Mouse (Mus musculus): ENCODE measurements around the gene Parp9.
"Not testable (repeated sequence)": the region's sequence is repeated elsewhere in the genome, so short reads cannot be mapped to it uniquely, and the experiment has no call there.

The Parp9 gene

DNA sequence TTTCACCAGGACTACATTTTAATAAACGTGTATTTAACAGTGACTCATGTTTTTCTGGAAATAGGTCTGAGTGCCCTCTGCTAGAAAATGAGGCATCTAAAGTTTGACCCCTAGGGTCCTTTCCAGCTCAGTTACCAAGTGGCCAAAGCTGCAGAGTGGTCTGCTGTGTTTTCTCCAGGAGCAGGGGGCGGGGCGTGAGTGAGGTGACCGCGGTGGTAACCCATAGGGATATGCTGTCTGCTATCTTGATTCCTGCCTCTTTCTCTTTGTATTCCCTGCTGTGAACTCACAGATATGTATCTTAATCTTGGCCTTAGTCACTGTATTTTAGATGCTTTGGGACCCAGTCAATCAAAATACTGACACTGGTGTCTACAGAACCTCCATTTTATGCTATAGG, 13.9 kb upstream of the Parp9 start:
- in situ Hi-C loops (cut with MboI, MseI), result no loop called here

DNA sequence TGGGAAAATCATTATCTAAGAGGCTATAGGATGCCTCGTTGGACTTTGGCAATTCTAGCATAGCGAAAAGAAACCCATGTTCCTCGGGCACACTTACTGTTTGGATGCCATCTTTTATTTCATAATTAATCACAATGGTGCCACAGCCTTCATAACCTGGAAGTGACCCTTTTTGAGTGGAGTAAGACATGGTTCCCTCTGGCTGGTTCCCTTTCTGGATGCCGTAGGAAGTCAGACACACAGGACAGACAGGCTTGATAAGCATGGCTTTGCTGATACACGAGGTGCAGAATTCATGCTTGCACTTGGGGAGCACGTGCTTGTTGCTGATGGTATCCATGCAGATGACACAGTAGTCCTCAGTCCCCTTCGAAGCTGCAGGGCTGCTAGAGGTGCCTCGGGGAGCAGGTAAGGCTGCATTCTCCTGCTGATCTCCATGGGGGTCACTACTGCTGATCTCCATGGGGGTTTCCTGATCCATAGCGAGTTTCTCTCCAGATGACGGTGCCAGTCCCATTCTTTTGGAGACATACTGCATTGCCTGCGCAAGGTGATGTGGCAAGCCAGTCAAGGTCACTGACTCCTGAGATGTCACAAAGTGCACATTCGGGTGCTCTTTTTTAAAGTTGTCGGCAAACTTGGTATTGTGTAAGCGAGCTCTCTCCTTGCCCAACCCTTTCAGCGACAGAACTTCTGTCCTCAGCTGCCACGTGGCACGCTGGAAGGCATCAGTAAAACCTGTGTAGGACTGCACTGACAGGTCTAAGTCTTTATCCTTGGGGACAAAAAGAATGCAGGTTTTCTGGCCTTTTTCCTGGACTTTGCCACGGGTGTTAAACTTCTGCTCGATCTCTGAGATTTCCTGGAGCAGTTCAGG, 5.9 kb upstream of the Parp9 start:
- in situ Hi-C loops (cut with MboI, MseI), result loop anchor here (5.0 to 10.0 kb wide), 2 partner anchors 60 to 188 kb away; partner anchors contain the start of gene Parp14 (in 1 of the 2)

DNA sequence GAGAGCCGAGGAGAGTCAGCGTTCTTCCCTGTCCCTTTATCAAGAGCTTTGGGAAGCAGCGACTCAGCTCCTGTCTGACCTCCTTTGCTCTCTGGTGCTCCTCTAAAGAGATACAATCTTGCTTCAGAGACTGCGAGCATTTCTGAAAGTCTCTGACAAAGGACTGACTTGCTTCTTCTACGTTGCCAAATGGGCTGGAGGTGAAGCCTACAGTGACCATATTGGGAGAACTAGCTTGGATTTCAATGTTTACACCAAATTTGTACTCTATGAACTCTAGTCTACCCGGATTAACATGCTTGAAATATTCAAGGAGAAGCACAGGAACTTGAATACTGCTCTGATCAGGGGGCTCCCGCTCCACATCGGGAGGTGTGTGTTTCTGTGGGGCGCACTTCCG, 5.1 kb upstream of the Parp9 start:
- in situ Hi-C loops (cut with MboI, MseI), result loop anchor here (5.0 to 10.0 kb wide), 2 partner anchors 61 to 188 kb away; partner anchors contain the start of gene Parp14 (in 1 of the 2)

DNA sequence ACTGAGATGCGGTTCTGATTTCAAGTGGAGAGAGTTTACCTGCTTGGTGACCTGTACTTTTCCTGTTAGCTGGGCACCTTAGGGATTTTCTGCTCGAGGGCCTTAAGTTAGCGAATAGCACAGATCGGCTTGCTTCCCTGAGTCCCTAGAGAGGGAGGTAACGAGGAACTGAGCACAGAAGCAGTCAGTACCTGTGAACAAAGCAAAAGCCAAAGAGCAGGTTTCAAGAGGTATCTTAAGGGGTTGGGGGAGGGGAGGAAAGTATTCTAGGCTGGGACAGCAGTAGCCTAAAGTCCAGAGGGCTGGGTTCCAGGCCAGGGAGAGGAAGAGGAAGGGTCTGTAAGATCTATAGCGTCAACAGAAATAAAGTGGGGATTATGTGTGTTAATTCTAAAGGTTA, 991 bp downstream of the Parp9 start:
- in situ Hi-C loops (cut with MboI, MseI), result loop anchor here in 1 of 2 experiments (5.0 to 10.0 kb wide), 2 partner anchors 67 to 194 kb away; partner anchors contain the start of gene Parp14

DNA sequence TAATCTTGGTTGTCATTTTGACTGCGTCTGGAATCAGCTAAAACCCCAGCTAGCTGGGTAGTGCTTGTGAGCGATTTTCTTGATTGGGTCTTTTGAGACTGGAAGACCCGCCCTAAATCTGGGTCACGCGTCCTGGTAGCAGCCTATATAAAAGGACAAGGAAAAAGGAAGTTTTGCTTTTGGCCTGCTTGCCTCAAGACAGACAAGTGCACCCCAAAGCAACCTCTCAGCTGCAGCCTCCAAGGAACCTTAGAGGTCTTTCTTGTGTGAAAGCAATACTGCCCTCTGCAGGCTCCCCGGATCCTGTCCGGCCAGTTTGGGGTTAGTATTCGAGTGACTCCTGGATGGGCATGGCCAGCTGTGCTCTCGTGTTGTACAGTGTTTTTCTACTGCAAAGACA, 1.4 kb downstream of the Parp9 start:
- in situ Hi-C loops (cut with MboI, MseI), result loop anchor here (5.0 to 10.0 kb wide), 3 partner anchors 67 to 665 kb away; partner anchors contain the start of gene Parp14 (in 1 of the 2)

DNA sequence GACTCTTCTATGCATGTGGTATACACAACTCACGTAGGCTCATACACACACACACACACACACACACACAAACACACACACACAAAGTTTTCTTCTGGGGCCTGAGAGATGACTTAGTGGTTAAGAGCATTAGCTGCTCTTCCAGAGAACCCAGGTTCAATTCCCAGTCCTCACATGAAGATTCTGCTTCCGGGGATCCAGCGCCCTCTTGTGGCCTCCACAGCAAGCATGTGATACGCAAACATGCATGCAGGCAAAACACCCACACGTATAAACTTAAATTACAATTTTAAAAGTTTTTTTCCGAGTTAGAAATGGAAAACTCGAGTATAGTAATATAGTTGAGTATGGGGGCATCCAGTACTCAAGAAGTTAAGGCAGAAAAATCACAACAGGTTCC, 3.1 kb downstream of the Parp9 start:
- in situ Hi-C loops (cut with MboI, MseI), result loop anchor here in 1 of 2 experiments (10.0 kb wide), 1 partner anchor 663 kb away; no protein-coding TSS in a partner anchor

DNA sequence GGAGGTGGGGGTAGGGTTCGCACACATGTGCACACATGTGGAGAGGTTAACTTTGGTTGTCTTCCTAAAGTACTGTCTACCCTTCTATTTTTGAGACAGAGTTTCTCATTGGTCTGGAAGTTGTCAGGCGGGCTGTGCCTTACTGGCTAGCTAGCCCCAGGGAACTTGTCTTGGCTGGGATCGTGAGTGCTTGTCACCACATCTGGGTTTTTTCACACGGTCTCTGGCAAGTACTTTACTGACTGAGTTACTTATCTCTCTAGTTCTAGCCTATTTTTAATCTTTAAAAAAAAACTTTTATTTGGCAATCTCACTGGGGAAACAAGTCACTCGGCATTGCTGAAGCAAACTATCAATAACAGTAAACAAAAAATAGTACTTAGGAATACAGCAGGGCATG, 11.0 kb downstream of the Parp9 start:
- in situ Hi-C loops (cut with MboI, MseI), result loop anchor here in 1 of 2 experiments (10.0 kb wide), 1 partner anchor 656 kb away; no protein-coding TSS in a partner anchor

DNA sequence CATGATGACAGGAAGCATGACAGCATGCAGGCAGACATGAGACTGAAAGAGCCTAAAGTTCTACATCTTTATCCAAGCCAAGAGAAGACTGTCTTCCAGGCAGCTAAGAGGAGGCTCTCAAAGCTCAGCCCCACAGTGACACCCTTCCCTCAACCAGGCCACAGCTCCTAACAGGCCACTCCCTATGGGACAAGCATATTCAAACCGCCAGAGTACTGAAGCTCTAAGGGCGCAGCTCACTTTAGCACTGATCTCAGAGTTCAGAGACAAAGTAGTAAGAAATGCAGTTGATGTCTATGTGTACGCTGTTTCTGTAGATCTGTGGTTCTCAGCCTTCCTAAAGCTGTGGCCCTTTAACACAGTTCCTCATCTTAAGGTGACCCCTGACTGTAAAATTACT, 12.9 kb downstream of the Parp9 start:
- in situ Hi-C loops (cut with MboI, MseI), result loop anchor here in 1 of 2 experiments (25.0 kb wide), 1 partner anchor 589 kb away; the partner anchor contains the start of gene Sec22a

DNA sequence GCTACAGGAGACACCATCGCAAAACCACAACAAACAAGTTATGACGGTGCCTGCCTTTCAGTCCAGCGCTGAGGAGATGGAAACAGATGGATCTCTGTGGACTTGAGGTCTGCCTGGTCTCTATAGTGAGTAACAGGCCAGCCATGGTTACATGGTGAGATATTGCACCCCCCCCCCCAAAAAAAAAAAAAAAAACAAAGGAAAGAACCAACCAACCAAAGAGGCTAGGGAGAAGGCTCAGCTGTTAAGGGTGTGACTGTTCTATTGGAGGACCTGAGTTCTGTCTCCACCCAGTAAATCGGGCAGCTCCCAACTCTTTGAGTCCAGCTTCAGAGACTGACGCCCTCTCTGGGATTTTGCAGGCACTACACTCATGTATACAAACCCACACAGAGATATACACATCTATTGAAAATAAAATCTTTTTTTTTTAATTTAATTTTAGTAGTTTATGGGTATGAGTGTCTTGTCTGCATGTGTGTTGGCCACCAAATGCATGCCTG, 14.4 kb downstream of the Parp9 start:
- in situ Hi-C loops (cut with MboI, MseI), result loop anchor here in 1 of 2 experiments (25.0 kb wide), 1 partner anchor 590 kb away; the partner anchor contains the start of gene Sec22a

DNA sequence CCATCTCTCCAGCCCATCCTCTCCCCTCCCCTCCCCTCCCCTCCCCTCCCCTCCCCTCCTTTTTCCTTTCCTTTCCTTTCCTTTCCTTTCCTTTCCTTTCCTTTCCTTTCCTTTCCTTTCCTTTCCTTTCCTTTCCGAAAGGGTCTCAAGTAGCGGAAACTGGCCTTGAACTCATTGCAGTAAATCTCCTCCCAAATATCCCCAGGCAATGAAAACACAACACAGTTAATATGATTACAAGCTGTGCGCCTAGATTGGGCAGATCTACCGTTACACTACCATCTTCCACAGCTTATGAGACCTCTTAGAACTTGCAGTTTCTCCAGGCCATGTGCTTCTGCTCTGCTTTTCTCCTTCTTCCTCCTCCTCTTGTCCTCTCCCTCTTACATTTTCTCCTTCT, 27.7 kb downstream of the Parp9 start:
- in situ Hi-C loops (cut with MboI, MseI), result loop anchor here in 1 of 2 experiments (25.0 kb wide), 1 partner anchor 604 kb away; the partner anchor contains the start of gene Sec22a

DNA sequence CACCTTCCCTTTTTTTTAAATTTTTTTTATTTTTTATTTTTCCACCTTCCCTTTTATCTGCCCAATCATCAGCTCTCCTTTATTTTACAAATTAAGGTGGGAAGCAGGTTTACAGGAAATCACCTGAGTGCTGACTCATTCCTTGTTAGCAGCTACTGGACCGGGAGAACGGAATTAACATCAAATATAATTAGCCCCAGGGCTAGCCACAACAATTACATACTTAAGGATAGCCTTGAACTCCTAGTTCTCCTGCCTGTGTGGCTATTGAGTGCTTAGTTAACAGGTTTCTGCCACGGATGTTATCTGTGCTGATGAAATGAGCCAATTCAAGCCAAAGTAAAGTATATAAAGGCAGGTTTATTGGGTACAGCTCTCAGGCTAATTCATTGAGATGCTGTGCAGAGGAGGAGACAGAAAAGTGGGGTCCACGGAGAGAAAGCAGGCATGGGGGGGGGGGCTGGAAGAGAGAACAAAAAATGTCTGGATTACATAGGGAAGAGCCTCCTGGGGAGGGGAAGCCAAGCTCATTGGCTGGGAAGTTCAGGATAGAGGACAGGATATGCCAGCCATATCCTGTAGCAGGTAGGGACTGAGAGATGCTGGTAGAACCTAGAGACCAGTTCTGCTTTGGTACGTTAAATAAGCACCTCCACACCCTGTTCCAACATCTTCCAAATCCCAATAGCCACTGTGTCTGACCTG, 28.3 kb downstream of the Parp9 start:
- in situ Hi-C loops (cut with MboI, MseI), result loop anchor here in 1 of 2 experiments (25.0 kb wide), 1 partner anchor 604 kb away; the partner anchor contains the start of gene Sec22a

DNA sequence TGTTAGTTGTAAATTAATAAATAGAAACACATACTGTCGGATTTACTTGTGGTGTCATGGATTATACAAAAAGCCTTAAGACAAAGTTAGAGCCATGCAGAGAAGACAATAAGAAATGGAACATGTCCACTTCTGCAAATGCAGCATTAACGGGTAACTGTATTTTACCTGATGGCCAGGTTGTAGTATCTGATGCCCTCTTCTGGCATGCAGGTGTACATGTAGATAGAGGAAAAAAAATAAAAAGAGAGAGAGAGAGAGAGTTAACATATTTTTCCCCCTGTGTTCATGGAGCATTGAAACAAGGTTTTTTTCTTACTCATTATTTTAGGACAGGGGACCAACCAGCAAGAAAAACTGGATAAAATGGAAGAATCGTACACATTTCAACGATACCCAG, 29.0 kb downstream of the Parp9 start:
- in situ Hi-C loops (cut with MboI, MseI), result loop anchor here in 1 of 2 experiments (25.0 kb wide), 1 partner anchor 605 kb away; the partner anchor contains the start of gene Sec22a

DNA sequence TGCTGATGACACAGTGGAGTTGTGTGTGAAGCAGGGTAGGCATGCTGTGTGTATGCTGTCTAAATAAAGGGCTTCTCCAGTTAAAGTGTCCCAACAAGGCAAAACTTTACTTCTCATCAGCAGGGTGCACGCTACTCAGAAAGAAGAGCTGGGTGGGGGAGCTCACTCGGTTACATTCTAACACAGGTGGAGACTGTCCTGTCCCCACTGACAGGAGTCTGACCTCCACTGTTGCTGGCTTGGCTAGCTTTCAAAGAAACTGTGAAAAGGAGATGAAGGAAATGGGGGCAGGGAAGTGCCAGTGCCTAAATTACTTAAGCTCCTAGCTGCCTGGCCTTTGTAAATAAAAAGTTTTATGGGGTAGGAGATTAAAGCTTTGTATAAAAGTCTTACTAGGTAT, 29.9 kb downstream of the Parp9 start:
- in situ Hi-C loops (cut with MboI, MseI), result loop anchor here in 1 of 2 experiments (25.0 kb wide), 1 partner anchor 606 kb away; the partner anchor contains the start of gene Sec22a

DNA sequence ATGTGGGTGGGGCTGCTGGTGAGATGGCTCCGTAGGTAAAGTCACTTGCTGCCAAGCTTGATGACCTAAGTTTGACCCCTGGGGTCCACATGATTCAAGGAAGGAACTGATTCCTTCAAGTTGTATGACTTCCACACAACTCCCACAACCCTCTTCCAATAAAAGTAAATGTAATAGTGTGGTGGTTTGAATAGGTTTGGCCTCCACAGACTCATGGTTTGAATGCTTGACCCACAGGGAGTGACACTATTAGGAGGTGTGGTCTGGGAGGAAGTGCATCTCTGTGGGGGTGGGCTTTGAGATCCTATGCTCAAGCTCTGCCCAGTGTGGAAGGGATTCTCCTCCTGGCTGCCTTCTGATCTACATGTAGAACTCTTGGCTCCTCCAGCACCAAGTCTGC, 35.8 kb downstream of the Parp9 start:
- in situ Hi-C loops (cut with MboI, MseI), result loop anchor here in 1 of 2 experiments (25.0 kb wide), 1 partner anchor 612 kb away; the partner anchor contains the start of gene Sec22a

DNA sequence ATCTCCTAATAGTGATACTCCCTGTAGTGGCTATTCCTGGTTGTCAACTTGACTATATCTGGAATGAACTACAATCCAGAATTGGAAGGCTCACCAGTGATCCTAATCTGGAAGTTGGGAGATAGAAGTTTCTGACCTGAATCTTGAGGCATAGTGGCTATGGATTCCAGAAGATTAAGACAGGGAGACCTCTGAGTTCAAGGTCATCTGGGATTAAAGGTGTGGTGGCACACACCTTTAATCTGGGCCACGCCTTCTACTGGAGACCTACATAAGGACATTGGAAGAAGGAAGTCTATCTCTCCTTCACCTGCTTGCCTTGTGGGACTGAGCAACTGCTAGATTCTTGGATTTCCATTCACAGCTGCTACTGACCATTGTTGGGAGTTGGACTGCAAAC, 40.2 kb downstream of the Parp9 start, which contains the start of gene Kpna1:
Gene Kpna1, plus strand, starts transcription at position 301 of the 400 bp plus-strand sequence.
- in situ Hi-C loops (cut with MboI, MseI), result not testable (repeated sequence)

DNA sequence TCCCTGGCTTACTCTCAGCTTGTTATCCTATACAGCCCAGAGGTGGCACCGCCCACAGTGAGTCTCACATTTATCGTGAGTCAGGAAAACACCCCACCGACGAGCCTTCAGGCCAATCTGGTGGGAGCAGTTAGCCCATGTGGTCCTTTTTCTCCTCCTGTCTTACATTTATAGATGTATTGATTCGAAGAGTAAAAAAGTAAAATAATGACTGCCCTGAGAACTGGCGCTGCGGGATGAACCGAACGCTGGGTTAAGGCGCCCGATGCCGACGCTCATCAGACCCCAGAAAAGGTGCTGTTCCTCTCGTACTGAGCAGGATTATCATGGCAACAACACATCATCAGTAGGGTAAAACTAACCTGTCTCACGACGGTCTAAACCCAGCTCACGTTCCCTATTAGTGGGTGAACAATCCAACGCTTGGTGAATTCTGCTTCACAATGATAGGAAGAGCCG, 43.1 kb downstream of the Parp9 start:
- in situ Hi-C loops (cut with MboI, MseI), result no loop called here

DNA sequence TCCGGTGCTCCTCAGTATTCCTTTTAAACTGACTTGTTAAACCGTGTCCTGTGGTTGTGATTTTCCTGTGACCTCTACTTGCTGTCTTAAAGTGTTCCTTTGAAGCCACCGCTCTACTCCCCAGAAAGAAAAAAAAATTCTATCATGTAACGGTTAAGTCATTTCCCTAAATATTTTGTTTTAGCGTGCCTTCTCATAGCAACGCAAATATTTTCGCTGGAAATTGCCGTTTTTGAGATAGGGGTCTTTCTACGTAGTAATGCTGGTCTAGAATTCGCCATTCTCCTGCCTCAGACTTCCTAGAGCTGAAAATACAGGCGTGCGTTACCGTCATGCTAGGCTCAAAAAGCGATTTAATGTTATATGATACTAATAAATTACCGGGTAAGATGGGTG, 44.2 kb downstream of the Parp9 start:
- in situ Hi-C loops (cut with MboI, MseI), result no loop called here

DNA sequence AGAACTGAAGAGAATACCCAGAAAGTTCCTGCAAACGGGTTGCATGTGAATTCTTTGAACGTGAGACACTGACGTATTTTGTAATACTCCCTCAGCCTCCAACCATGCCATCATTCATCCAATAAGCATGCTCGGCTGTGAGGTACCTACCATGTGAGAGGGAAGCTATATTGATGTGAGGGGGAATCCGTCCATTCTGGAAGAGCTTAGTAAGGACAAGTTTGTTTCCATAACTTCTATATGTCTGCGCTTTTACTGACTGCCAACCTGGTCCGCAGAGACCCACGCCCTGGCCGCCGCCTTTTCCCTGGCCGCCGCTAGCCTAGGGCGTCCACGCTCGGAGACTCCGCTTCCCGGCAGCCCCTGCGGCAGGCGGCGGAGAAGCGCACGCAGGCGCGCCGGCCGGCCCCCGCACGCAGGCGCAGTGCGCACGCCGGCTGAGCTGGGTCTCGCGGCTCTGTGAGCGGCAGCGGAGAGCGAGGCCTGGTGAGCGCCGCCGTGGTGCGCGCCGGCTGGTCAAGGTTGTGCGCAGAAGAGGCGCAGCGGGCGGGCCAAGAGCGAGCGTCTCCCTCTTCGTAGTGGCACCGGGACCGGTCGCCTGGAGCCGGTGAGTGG, 44.7 kb downstream of the Parp9 start:
- in situ Hi-C loops (cut with MboI, MseI), result no loop called here

DNA sequence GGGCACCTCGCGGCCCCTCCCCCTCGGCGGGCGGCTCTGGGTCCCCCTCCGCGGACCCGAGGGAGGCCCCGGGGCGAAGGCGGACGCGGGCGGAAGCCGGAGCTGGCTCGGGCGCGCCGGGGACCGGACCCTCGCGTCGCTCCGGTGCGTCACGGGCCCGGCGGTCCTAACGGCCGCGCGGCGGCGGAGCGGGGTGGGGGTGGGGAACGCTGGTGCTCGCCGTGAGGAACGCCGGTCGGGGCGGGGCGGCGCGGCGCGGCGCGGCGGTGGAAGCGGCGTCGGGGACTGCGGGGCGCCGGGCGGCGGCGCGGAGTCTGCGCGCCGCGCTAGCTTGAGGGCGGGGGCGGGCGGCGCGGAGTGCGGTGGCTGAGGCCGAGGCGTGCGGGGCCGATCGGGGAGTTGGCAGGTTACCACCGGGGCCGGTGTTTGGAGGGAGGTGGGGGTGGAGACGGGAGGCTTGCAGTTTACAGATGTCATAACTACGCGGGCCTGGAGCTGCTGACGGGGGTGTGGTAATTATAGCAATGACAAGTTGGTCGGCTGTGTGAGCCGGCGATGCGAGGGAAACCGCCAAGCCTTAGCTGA, 45.3 kb downstream of the Parp9 start:
- in situ Hi-C loops (cut with MboI, MseI), result no loop called here

DNA sequence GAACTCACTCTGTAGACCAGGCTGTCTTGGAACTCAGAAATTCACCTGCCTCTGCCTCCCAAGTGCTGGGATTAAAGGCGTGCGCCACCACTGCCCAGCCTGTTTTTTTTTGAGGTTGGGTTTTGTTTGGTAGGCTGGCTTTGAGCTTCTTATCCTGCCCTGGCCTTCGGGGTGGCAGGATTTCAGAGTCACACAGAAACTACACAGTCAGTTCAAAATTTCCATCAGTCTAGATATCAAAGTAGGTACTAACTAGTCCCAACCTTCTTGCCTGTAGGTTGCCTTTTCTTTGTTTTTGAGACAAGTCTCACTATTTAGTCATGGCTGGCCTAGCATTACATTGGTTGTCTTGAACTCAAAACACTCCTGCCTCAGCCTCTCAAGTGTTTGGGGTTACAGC, 46.2 kb downstream of the Parp9 start:
- in situ Hi-C loops (cut with MboI, MseI), result no loop called here

Measured in T-helper 17 cell (primary cell).